Mouse (Mus musculus) brain, embryonic 14.5 days (tissue): ENCODE measurements around the gene Glrx5.

Experiments
- CTCF ChIP-seq: fragments of 200-500 bp; IDR thresholded peaks from 2 replicates; pipeline ENCODE4 v1.5.1; 2012; ENCODE audit warnings: inconsistent platforms, mild to moderate bottlenecking, moderate library complexity, borderline replicate concordance; ENCODE audit not compliant: insufficient read depth, insufficient read length; ENCODE audit errors: extremely low read depth
- POLR2A ChIP-seq: fragments of 200-500 bp; IDR thresholded peaks from 2 replicates; pipeline ENCODE4 v1.6.1; 2012; ENCODE audit warnings: mild to moderate bottlenecking, inconsistent platforms, borderline replicate concordance; ENCODE audit not compliant: poor library complexity, insufficient read depth, insufficient read length, severe bottlenecking; ENCODE audit errors: extremely low read depth

DNA sequence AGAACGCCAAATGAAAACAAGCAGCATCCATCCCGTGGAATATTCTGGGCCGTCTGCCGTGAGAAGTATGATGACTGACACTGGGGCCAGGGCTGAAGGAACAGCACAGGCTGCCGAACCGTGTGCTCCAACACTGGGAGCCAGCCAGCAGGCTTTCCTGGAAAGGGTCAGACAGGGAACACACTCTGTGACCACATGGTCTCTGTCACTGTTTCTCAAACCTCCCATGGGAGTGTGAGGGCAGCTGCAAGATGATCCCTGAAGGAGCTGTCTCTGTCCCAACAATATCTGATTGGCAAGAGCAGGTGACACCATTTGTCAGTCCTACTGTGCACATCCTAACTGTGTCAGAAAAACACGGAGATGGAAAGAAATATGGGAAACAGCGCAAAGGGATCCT lies 39.6 kb upstream of the Glrx5 start:
- no peak for TF ChIP-seq POLR2A
- no peak for TF ChIP-seq CTCF
